Mouse (Mus musculus): ENCODE results near the gene Tbc1d9.

The Tbc1d9 gene

GRCm38 (mm10) chr8:83181851-83182482, 16.8 kb downstream of the Tbc1d9 start:
- DNase-seq = no peak

- DNase-seq = no peak
These were observed 17.6 kb downstream of the Tbc1d9 start for GRCm38 (mm10) chr8:83182784-83183183.

- DNase-seq = no peak
These were observed 21.2 kb downstream of the Tbc1d9 start for GRCm38 (mm10) chr8:83186376-83186775.

- DNase-seq = no peak
These were observed 22.3 kb downstream of the Tbc1d9 start for GRCm38 (mm10) chr8:83187363-83187962.

GRCm38 (mm10) chr8:83189538-83190095, 24.5 kb downstream of the Tbc1d9 start:
- no peak for DNase-seq

GRCm38 (mm10) chr8:83196088-83196487, 30.9 kb downstream of the Tbc1d9 start:
- DNase-seq = no peak

GRCm38 (mm10) chr8:83199715-83200114, 34.6 kb downstream of the Tbc1d9 start:
- no peak for DNase-seq

- DNase-seq = no peak
These were observed 35.3 kb downstream of the Tbc1d9 start for GRCm38 (mm10) chr8:83200191-83201177.

GRCm38 (mm10) chr8:83202946-83203345, 37.8 kb downstream of the Tbc1d9 start:
- no peak for DNase-seq

- DNase-seq = no peak
These were observed 40.8 kb downstream of the Tbc1d9 start for GRCm38 (mm10) chr8:83205907-83206306.

GRCm38 (mm10) chr8:83209581-83209980, 44.4 kb downstream of the Tbc1d9 start:
- DNase-seq = no peak

GRCm38 (mm10) chr8:83210676-83211075, 45.5 kb downstream of the Tbc1d9 start:
- DNase-seq = no peak

- DNase-seq = no peak
These were observed 49.9 kb downstream of the Tbc1d9 start for GRCm38 (mm10) chr8:83215065-83215464.

GRCm38 (mm10) chr8:83216520-83216919, 51.4 kb downstream of the Tbc1d9 start:
- no peak for DNase-seq

- DNase-seq = no peak
These were observed 52.0 kb downstream of the Tbc1d9 start for GRCm38 (mm10) chr8:83217196-83217595.

GRCm38 (mm10) chr8:83217891-83218290, 52.7 kb downstream of the Tbc1d9 start:
- DNase-seq = no peak

GRCm38 (mm10) chr8:83219392-83219791, 54.2 kb downstream of the Tbc1d9 start:
- no peak for DNase-seq

- no peak for DNase-seq
These were observed 55.6 kb downstream of the Tbc1d9 start for GRCm38 (mm10) chr8:83220746-83221145.

- no peak for DNase-seq
These were observed 59.7 kb downstream of the Tbc1d9 start for GRCm38 (mm10) chr8:83224754-83225416.

GRCm38 (mm10) chr8:83225598-83225997, 60.4 kb downstream of the Tbc1d9 start:
- DNase-seq = no peak

- no peak for DNase-seq
These were observed 62.2 kb downstream of the Tbc1d9 start for GRCm38 (mm10) chr8:83227336-83227735.

GRCm38 (mm10) chr8:83233099-83233498, 67.9 kb downstream of the Tbc1d9 start:
- DNase-seq = no peak

GRCm38 (mm10) chr8:83239341-83239740, 74.2 kb downstream of the Tbc1d9 start:
- no peak for DNase-seq
